Mouse (Mus musculus) limb, embryonic 12.5 days (tissue): Measurements from ENCODE around the gene Asphd1. TPM values are rescaled to one million over a fixed set of nuclear protein-coding genes. Genes with fewer than 3 reads are reported as not detected.

Source experiments
- ATAC-seq: fragments of 200-750 bp; cut with Nextera tagmentation; 2 replicates; pipeline ENCODE4 v1.8.0; 2017; ENCODE audit warnings: low read depth, moderate TSS enrichment; ENCODE audit not compliant: insufficient number of reproducible peaks, insufficient read depth, low FRiP score, low TSS enrichment
- H3K27ac ChIP-seq: fragments of 300-500 bp; sonication (generic); 2 replicates; pipeline ENCODE4 v1.5.1; 2016; ENCODE audit warnings: mild to moderate bottlenecking, moderate library complexity
- H3K27me3 ChIP-seq: fragments of 300-500 bp; sonication (generic); 2 replicates; pipeline ENCODE4 v1.6.1; 2016; ENCODE audit warnings: mild to moderate bottlenecking, moderate library complexity
- H3K36me3 ChIP-seq: fragments of 300-500 bp; sonication (generic); 2 replicates; pipeline ENCODE4 v1.6.1; 2016; ENCODE audit warnings: mild to moderate bottlenecking, moderate library complexity
- H3K4me1 ChIP-seq: fragments of 300-500 bp; sonication (generic); replicated peaks from 2 replicates; pipeline ENCODE4 v1.6.1; 2016
- H3K4me2 ChIP-seq: fragments of 300-500 bp; sonication (generic); 2 replicates; pipeline ENCODE4 v1.6.1; 2016; ENCODE audit warnings: mild to moderate bottlenecking, moderate library complexity
- H3K4me3 ChIP-seq: fragments of 300-500 bp; sonication (generic); replicated peaks from 2 replicates; pipeline ENCODE4 v1.5.1; 2016; ENCODE audit warnings: mild to moderate bottlenecking
- H3K9ac ChIP-seq: fragments of 300-500 bp; sonication (generic); replicated peaks from 2 replicates; pipeline ENCODE4 v1.6.1; 2016; ENCODE audit warnings: mild to moderate bottlenecking, moderate library complexity
- H3K9me3 ChIP-seq: fragments of 300-500 bp; sonication (generic); 2 replicates; pipeline ENCODE4 v1.6.1; 2016; ENCODE audit warnings: mild to moderate bottlenecking, moderate library complexity
- WGBS: fragments of 180-500 bp; shearing (Covaris S2); methylation state at CpG from one replicate; pipeline ENCODE4 v1.1.7; 2016; 5-methylcytosine and 5-hydroxymethylcytosine counted together
- polyA plus RNA-seq: library from polyadenylated mRNA; unstranded; fragments of >200 nt; fragmentation: Nextera tagmentation; extraction: Ambion mirVana; gene quantifications from 2 replicates; pipeline ENCODE4 v1.2.1, GENCODE M21; 2016

Asphd1 gene
- polyA plus RNA-seq, 1 experiment from 2014 or later: 0.30 TPM

DNA sequence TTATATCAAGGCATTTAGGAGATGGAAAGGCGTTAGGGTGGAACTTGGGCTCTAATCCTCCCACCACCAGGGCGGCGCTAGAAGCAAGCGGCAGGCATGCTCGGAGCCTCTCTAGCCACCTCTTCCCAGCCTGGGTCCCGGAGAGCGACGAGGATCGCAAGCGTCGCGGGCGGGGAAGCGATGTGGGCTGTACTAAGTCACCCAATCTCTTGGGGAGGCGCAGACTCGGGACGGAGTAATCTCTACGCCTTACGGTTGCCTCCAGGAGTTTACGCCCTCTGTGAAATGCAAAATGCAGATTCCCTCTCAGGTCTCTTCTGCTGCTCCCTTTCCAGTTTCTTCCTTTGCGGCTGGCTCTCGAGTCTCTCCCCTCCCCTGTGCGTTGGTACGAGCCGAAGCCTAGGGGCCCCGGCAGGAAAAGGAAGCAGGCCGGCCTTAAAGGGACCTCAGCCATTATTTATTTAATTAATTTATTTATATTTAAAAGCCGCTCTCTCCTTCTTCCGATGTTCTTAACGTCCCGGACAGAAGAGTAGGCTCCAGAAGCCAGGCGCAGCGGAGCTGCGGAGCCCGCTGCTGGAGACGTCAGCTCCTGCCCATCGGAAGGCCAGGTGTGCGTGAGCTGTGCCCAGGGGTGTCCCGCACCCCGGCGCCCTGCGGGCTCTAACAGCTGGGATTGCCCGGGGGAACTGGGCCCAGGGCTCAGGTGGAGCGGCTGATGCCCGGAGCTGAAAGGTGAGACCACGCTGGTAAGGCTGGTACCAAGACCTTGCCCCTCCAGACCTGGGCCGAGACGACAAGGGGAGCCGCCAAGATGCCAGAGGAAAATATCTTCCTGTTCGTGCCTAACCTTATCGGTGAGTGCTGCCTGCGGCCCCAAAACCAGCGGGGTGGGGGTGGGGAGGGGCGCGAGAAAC lies 26.8 kb upstream of the Asphd1 start, which contains the start of gene Cdiptos:
Gene Cdiptos (minus strand): TSS at position 149 of the 917 bp plus-strand sequence.
- peaks cover 9% of the 10 kb centered on the region; the same call in 1 of the 2 replicates for H3K4me1 ChIP-seq
- no peaks in the 10 kb centered on the region for H3K27me3 ChIP-seq
- H3K9ac ChIP-seq: peak within 1 kb of the TSS; percentile 96
- peak; percentile 93 for ATAC-seq
- under 1% methylated on average over 55 of the region's 55 CpGs for WGBS
- H3K4me3 ChIP-seq: peak within 1 kb of the TSS; percentile 100
- H3K27ac ChIP-seq: peak within 1 kb of the TSS; percentile 89
- peaks cover 34% of the 10 kb centered on the region for H3K36me3 ChIP-seq
- H3K9me3 ChIP-seq: no peaks in the 10 kb centered on the region
- H3K4me2 ChIP-seq: peak within 1 kb of the TSS; percentile 91

DNA sequence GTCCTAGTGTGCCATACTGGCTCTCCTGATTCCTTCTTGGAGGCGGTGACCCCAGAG lies 26.3 kb upstream of the Asphd1 start, which contains the start of gene Cdipt:
Gene Cdipt (plus strand): TSS at position 22 of the 57 bp plus-strand sequence.
- H3K9me3 ChIP-seq: no peaks in the 10 kb centered on the region
- H3K36me3 ChIP-seq: peaks cover 30% of the 10 kb centered on the region
- WGBS: 0% methylated on average over 1 of the region's 1 CpGs
- H3K27me3 ChIP-seq: no peaks in the 10 kb centered on the region
- peak within 1 kb of the TSS; percentile 100 for H3K4me3 ChIP-seq
- ATAC-seq: no peak; the same call in 1 of the 2 replicates
- H3K27ac ChIP-seq: peak within 1 kb of the TSS; percentile 89
- H3K9ac ChIP-seq: peak within 1 kb of the TSS; percentile 96
- H3K4me1 ChIP-seq: peaks cover 9% of the 10 kb centered on the region; the same call in 1 of the 2 replicates
- peak within 1 kb of the TSS; percentile 91 for H3K4me2 ChIP-seq

DNA sequence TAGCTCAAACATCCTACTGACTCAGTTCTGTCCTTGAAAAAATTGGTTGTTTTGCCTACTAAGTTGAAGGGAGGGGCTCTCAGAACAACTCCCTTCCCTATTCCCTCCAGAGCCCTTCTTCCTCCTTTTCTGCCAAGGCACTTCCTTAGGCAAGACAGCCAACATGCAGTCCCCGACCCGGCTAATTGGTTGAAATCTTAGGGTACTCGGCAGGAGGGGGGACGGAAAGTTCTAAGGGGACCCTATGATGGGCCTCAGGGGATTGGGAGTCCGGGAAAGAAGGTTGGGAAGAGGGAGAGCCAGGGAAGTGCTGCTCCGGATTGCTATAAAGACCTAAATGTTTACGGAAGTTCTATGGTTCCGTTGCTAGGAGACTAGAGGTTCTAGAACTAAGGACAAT lies 26.1 kb upstream of the Asphd1 start:
- H3K27me3 ChIP-seq: no peaks in the 10 kb centered on the region
- WGBS: 15% methylated on average over 8 of the region's 8 CpGs
- H3K9me3 ChIP-seq: no peaks in the 10 kb centered on the region
- peak overlapping the region; percentile 91 for H3K4me2 ChIP-seq
- peak overlapping the region; percentile 100 for H3K4me3 ChIP-seq
- peak overlapping the region; percentile 96 for H3K9ac ChIP-seq
- H3K4me1 ChIP-seq: peaks cover 9% of the 10 kb centered on the region; the same call in 1 of the 2 replicates
- peaks cover 28% of the 10 kb centered on the region for H3K36me3 ChIP-seq
- no peak overlapping the region for H3K27ac ChIP-seq
- peak; percentile 47; the same call in 1 of the 2 replicates for ATAC-seq

- Histone ChIP-seq H3K9me3 (no peaks in the 10 kb centered on the region), H3K36me3 (no peaks in the 10 kb centered on the region), H3K27me3 (peaks cover 27% of the 10 kb centered on the region), H3K4me1 (no peaks in the 10 kb centered on the region; the same call in 1 of the 2 replicates), H3K4me3 (no peak overlapping the region), H3K27ac (no peak overlapping the region), H3K4me2 (no peak overlapping the region), H3K9ac (0 out of 2 replicates have a peak overlapping the region, but pooled peaks have one; percentile 8)
- no peak for ATAC-seq
- 64% methylated on average over 6 of the region's 6 CpGs for WGBS
These were observed 18.0 kb upstream of the Asphd1 start for GRCm38 (mm10) chr7:126967361-126967760.

DNA sequence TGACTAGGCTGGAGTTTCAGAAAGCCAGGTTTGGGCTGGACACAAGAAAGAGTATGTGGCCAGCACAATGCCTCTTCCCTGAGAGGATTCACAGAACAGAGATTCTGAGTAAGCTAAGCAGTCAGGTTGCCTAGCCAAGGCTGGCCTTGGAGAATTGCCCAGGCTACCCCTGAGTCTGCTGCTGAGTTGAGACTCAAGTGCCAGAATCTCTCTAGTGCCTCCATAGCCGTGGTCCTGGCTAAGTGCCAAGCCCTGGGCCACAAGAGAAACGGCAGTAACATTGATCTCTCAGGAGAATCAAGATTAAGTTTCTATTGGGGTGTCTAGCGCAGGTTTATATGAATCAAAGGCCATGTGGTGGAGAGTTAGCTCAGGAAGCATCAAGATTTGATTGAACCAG lies 16.2 kb upstream of the Asphd1 start:
- WGBS: 76% methylated on average over 3 of the region's 3 CpGs
- H3K4me2 ChIP-seq: no peak overlapping the region

GRCm38 (mm10) chr7:126963548-126964286 lies 14.3 kb upstream of the Asphd1 start:
- ATAC-seq: no peak

More for the DNA sequence above, 16.2 kb upstream of the Asphd1 start:
- no peak overlapping the region for H3K9ac ChIP-seq
- no peak for ATAC-seq
- no peaks in the 10 kb centered on the region for H3K9me3 ChIP-seq
- H3K36me3 ChIP-seq: no peaks in the 10 kb centered on the region
- H3K27me3 ChIP-seq: peaks cover 35% of the 10 kb centered on the region
- H3K4me3 ChIP-seq: no peak overlapping the region
- H3K4me1 ChIP-seq: no peaks in the 10 kb centered on the region; the same call in 1 of the 2 replicates
- no peak overlapping the region for H3K27ac ChIP-seq

DNA sequence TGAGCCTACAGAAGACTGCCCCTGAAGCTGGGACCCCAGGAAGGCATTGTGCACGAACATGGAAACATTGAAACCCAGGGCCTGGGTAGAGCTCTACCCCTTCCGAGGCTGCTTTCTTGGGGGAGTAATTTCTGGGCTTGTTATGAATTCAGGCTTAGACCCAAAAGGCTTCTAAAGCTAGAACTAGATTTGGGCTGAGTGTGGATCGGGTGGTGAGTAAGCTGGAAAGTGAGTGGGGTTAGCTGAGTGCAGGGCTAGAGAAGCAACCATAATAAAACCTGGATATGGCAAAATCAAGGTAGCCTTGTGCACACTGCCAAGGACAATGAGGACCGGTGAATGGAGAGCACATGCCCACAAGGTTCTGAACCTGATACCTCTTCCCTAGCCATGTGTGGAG lies 12.6 kb upstream of the Asphd1 start:
- Histone ChIP-seq H3K4me2 (no peak overlapping the region), H3K4me3 (no peak overlapping the region), H3K27ac (no peak overlapping the region), H3K4me1 (no peaks in the 10 kb centered on the region; the same call in 1 of the 2 replicates), H3K36me3 (no peaks in the 10 kb centered on the region), H3K9ac (no peak overlapping the region), H3K9me3 (no peaks in the 10 kb centered on the region), H3K27me3 (peaks cover 35% of the 10 kb centered on the region)
- WGBS: 81% methylated on average over 4 of the region's 4 CpGs
- ATAC-seq: no peak

More at GRCm38 (mm10) chr7:126963548-126964286, 14.3 kb upstream of the Asphd1 start:
- no peaks in the 10 kb centered on the region; the same call in 1 of the 2 replicates for H3K4me1 ChIP-seq
- no peak overlapping the region for H3K9ac ChIP-seq
- H3K9me3 ChIP-seq: no peaks in the 10 kb centered on the region
- H3K36me3 ChIP-seq: no peaks in the 10 kb centered on the region
- peaks cover 35% of the 10 kb centered on the region for H3K27me3 ChIP-seq
- H3K4me3 ChIP-seq: peak overlapping the region; percentile 14; the same call in 1 of the 2 replicates
- WGBS: 26% methylated on average over 19 of the region's 19 CpGs
- peak overlapping the region; percentile 41 for H3K4me2 ChIP-seq
- H3K27ac ChIP-seq: no peak overlapping the region

DNA sequence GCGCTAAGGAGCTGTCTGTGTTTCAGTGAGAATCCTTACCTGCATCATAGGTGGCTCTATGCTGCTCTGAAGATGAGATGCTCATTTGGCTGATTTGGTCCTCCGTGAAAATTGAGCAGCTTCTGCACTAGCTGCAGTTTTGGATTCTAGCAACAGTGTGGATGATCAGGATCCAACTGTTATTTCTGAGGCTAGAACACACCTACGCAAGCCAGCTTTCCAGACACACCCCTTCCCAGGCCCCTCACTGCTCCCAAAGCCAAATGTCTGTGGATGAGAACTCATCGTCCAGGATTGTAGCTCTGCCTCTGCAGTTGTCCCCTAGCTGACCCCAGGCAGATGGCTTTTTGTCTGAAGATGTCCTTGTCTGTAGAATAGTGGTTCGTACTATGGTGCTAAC lies 11.7 kb upstream of the Asphd1 start:
- ATAC-seq: no peak
- H3K4me1 ChIP-seq: no peaks in the 10 kb centered on the region; the same call in 1 of the 2 replicates
- no peak overlapping the region for H3K4me2 ChIP-seq
- peaks cover 35% of the 10 kb centered on the region for H3K27me3 ChIP-seq
- WGBS: 87% methylated on average over 5 of the region's 5 CpGs
- H3K4me3 ChIP-seq: no peak overlapping the region
- H3K27ac ChIP-seq: no peak overlapping the region
- no peak overlapping the region for H3K9ac ChIP-seq
- no peaks in the 10 kb centered on the region for H3K36me3 ChIP-seq
- H3K9me3 ChIP-seq: no peaks in the 10 kb centered on the region

GRCm38 (mm10) chr7:126959780-126960179 lies 10.4 kb upstream of the Asphd1 start:
- no peak overlapping the region for H3K4me2 ChIP-seq
- H3K9ac ChIP-seq: no peak overlapping the region
- H3K4me1 ChIP-seq: no peaks in the 10 kb centered on the region; the same call in 1 of the 2 replicates
- H3K4me3 ChIP-seq: no peak overlapping the region
- no peaks in the 10 kb centered on the region for H3K36me3 ChIP-seq
- WGBS: 62% methylated on average over 9 of the region's 9 CpGs
- peaks cover 29% of the 10 kb centered on the region for H3K27me3 ChIP-seq
- ATAC-seq: no peak
- no peaks in the 10 kb centered on the region for H3K9me3 ChIP-seq
- H3K27ac ChIP-seq: no peak overlapping the region

DNA sequence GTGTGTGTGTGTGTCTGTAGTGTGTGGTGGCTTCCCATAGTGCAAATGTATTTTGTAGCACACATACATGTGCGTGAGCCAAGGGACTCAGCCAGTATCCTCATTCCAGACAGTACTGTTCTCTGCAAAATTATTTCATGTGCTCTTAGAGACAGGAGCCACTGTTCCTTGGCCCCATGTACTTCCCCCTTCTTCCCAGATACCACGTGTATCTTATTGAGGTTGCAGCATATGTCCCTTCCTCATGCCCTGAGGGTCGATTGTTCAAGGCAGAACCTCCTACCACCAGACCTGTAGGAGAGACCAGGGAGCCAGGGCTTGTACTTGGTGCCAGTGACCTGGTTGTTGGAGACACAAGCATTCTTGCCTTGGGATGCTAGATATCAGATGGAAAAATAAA lies 5.7 kb upstream of the Asphd1 start:
- no peak overlapping the region for H3K9ac ChIP-seq
- H3K9me3 ChIP-seq: no peaks in the 10 kb centered on the region
- ATAC-seq: no peak
- H3K4me2 ChIP-seq: no peak overlapping the region
- no peak overlapping the region for H3K4me3 ChIP-seq
- no peak overlapping the region for H3K27ac ChIP-seq
- H3K4me1 ChIP-seq: peaks cover 12% of the 10 kb centered on the region
- no peaks in the 10 kb centered on the region for H3K36me3 ChIP-seq
- WGBS: 59% methylated on average over 3 of the region's 3 CpGs
- peaks cover 39% of the 10 kb centered on the region for H3K27me3 ChIP-seq

GRCm38 (mm10) chr7:126952646-126953045 lies 3.3 kb upstream of the Asphd1 start:
- H3K4me2 ChIP-seq: no peak overlapping the region
- H3K4me1 ChIP-seq: peaks cover 21% of the 10 kb centered on the region
- H3K36me3 ChIP-seq: no peaks in the 10 kb centered on the region
- under 1% methylated on average over 8 of the region's 8 CpGs for WGBS
- peaks cover 59% of the 10 kb centered on the region for H3K27me3 ChIP-seq
- H3K27ac ChIP-seq: no peak overlapping the region
- H3K9me3 ChIP-seq: no peaks in the 10 kb centered on the region
- no peak for ATAC-seq
- no peak overlapping the region for H3K9ac ChIP-seq
- H3K4me3 ChIP-seq: no peak overlapping the region
